Mouse (Mus musculus) mouse embryonic stem cell (cell line): Measurements from ENCODE around the gene Atp1b3.
"Not testable (repeated sequence)": the region's sequence is repeated elsewhere in the genome, so short reads cannot be mapped to it uniquely, and the experiment has no call there.

Experiments used
- in situ Hi-C, 2 experiments: fragments of 300-500 bp; cut with MboI; formaldehyde crosslinking; loops; 1 replicate in 1 of 2; 3 replicates in 1 of 2; pipeline ENCODE4 v1.14.3; 2019 to 2020; ENCODE audit warnings: low sequenced_read_pairs in 2 of 2, low pct_unique_long_range_greater_than_20kb in 1 of 2, mixed read lengths in 1 of 2; ENCODE audit not compliant: unreplicated experiment in 1 of 2

The Atp1b3 gene

GRCm38 (mm10) chr9:96364141-96364838 is at the start of gene Atp1b3:
Atp1b3 (minus strand) TSS chr9:96364442.
- in situ Hi-C loops = no loop called here

GRCm38 (mm10) chr9:96412821-96413405 is 48.7 kb upstream of the Atp1b3 start:
- in situ Hi-C loops = no loop called here

GRCm38 (mm10) chr9:96404312-96404711 is 40.1 kb upstream of the Atp1b3 start:
- in situ Hi-C loops = no loop called here

GRCm38 (mm10) chr9:96399916-96400315 is 35.7 kb upstream of the Atp1b3 start:
- in situ Hi-C loops = not testable (repeated sequence)

- in situ Hi-C loops = no loop called here
Measured at GRCm38 (mm10) chr9:96399425-96399878, 35.2 kb upstream of the Atp1b3 start.

GRCm38 (mm10) chr9:96398614-96399013 is 34.4 kb upstream of the Atp1b3 start:
- in situ Hi-C loops = no loop called here

- in situ Hi-C loops = no loop called here
Measured at GRCm38 (mm10) chr9:96398165-96398564, 33.9 kb upstream of the Atp1b3 start.

GRCm38 (mm10) chr9:96394910-96395690 is 30.9 kb upstream of the Atp1b3 start:
- in situ Hi-C loops = no loop called here

GRCm38 (mm10) chr9:96393731-96394235 is 29.5 kb upstream of the Atp1b3 start:
- in situ Hi-C loops = no loop called here

GRCm38 (mm10) chr9:96393112-96393511 is 28.9 kb upstream of the Atp1b3 start:
- in situ Hi-C loops = no loop called here

- in situ Hi-C loops = no loop called here
Measured at GRCm38 (mm10) chr9:96391921-96392320, 27.7 kb upstream of the Atp1b3 start.

GRCm38 (mm10) chr9:96383714-96384487 is 19.7 kb upstream of the Atp1b3 start:
- in situ Hi-C loops = no loop called here

GRCm38 (mm10) chr9:96382756-96383155 is 18.5 kb upstream of the Atp1b3 start:
- in situ Hi-C loops = no loop called here

- in situ Hi-C loops = no loop called here
Measured at GRCm38 (mm10) chr9:96381393-96381792, 17.2 kb upstream of the Atp1b3 start.

- in situ Hi-C loops = no loop called here
Measured at GRCm38 (mm10) chr9:96379551-96379950, 15.3 kb upstream of the Atp1b3 start.

GRCm38 (mm10) chr9:96378747-96379146 is 14.5 kb upstream of the Atp1b3 start:
- in situ Hi-C loops = no loop called here

GRCm38 (mm10) chr9:96377096-96377495 is 12.9 kb upstream of the Atp1b3 start:
- in situ Hi-C loops = no loop called here

GRCm38 (mm10) chr9:96375819-96376218 is 11.6 kb upstream of the Atp1b3 start:
- in situ Hi-C loops = no loop called here

- in situ Hi-C loops = no loop called here
Measured at GRCm38 (mm10) chr9:96371075-96371474, 6.8 kb upstream of the Atp1b3 start.
